Mouse (Mus musculus) forebrain, embryonic 12.5 days (tissue): ENCODE measurements around the gene Wdr11. TPM values are rescaled to one million over a fixed set of nuclear protein-coding genes. Genes with fewer than 3 reads are reported as not detected.

Source experiments
- ATAC-seq: fragments of 200-750 bp; cut with Nextera tagmentation; 2 replicates; pipeline ENCODE4 v1.8.0; 2017; ENCODE audit warnings: moderate TSS enrichment; ENCODE audit not compliant: low FRiP score
- H3K27ac ChIP-seq: fragments of 300-500 bp; sonication (generic); 2 replicates; pipeline ENCODE4 v1.5.1; 2016; ENCODE audit warnings: mild to moderate bottlenecking
- H3K27me3 ChIP-seq: fragments of 300-500 bp; sonication (generic); 2 replicates; pipeline ENCODE4 v1.6.1; 2016; ENCODE audit warnings: mild to moderate bottlenecking
- H3K36me3 ChIP-seq: fragments of 300-500 bp; sonication (generic); replicated peaks from 2 replicates; pipeline ENCODE4 v1.6.1; 2016; ENCODE audit warnings: mild to moderate bottlenecking
- H3K4me1 ChIP-seq: fragments of 300-500 bp; sonication (generic); 2 replicates; pipeline ENCODE4 v1.6.1; 2016
- H3K4me2 ChIP-seq: fragments of 300-500 bp; sonication (generic); 2 replicates; pipeline ENCODE4 v1.6.1; 2016; ENCODE audit warnings: mild to moderate bottlenecking, moderate library complexity
- H3K4me3 ChIP-seq: fragments of 300-500 bp; sonication (generic); replicated peaks from 2 replicates; pipeline ENCODE4 v1.5.1; 2016; ENCODE audit warnings: mild to moderate bottlenecking
- H3K9ac ChIP-seq: fragments of 300-500 bp; sonication (generic); 2 replicates; pipeline ENCODE4 v1.6.1; 2016; ENCODE audit warnings: mild to moderate bottlenecking
- H3K9me3 ChIP-seq: fragments of 300-500 bp; sonication (generic); 2 replicates; pipeline ENCODE4 v1.6.1; 2016
- WGBS: fragments of 180-500 bp; shearing (Covaris S2); methylation state at CpG from one replicate; pipeline ENCODE4 v1.1.7; 2016; 5-methylcytosine and 5-hydroxymethylcytosine counted together
- polyA plus RNA-seq: library from polyadenylated mRNA; unstranded; fragments of >200 nt; fragmentation: Nextera tagmentation; extraction: Ambion mirVana; gene quantifications from 2 replicates; pipeline ENCODE4 v1.2.1, GENCODE M21; 2016

Gene Wdr11
- polyA plus RNA-seq, 1 experiment from 2014 or later, result 41.3 TPM

GRCm38 (mm10) chr7:129657867-129658266 is 66.2 kb downstream of the Wdr11 start:
- 81% methylated on average over 8 of the region's 8 CpGs for WGBS
- H3K36me3 ChIP-seq, result no peaks in the 10 kb centered on the region
- H3K9me3 ChIP-seq, result no peaks in the 10 kb centered on the region
- H3K4me3 ChIP-seq, result no peak overlapping the region
- H3K27ac ChIP-seq, result no peak overlapping the region
- peaks cover 58% of the 10 kb centered on the region for H3K4me1 ChIP-seq
- peaks cover 32% of the 10 kb centered on the region for H3K27me3 ChIP-seq
- ATAC-seq, result no peak
- no peak overlapping the region for H3K4me2 ChIP-seq
- no peak overlapping the region for H3K9ac ChIP-seq

DNA sequence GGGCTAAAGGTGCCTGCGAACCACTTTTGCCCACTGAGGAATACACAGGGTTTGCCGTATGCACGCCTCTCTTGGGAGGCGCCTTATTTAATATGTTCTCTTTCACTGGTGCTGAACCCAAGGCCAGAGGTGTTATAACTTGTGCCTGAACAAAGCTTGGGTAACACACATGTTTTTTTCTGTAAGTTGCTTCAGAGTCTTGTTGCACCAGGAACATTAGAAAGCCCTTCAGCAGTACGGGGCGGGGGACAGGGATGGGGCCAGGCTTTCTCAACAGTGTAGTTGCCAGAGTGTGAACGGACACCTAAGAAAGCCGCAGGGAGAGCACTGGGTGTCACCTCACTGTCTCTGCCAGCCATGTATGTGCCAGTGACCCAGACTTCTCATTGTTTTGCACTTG is 68.1 kb downstream of the Wdr11 start:
- Histone ChIP-seq H3K4me1 (peaks cover 56% of the 10 kb centered on the region), H3K9me3 (no peaks in the 10 kb centered on the region), H3K4me3 (no peak overlapping the region), H3K27me3 (peaks cover 42% of the 10 kb centered on the region), H3K36me3 (no peaks in the 10 kb centered on the region), H3K9ac (no peak overlapping the region), H3K4me2 (no peak overlapping the region), H3K27ac (no peak overlapping the region)
- ATAC-seq, result no peak
- WGBS, result 83% methylated on average over 8 of the region's 8 CpGs

DNA sequence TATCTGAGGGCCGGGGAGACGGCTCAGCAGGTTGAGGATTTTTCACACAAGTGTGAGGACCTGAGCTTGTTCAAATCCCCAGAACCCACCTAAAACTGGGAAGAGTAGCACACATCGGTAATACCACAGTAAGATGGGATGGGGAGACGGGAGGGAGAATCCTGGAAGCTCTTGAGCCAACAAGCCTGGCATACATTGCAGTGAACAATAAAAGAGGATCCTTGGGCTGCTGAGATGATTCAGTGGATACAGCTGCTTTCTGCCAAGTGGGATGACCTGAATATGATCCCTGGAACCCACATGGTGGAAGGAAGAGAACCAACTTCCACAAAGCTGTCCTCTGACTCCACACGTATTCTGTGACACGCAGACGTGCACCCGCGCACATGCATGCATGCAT is 68.9 kb downstream of the Wdr11 start:
- H3K27me3 ChIP-seq, result peaks cover 48% of the 10 kb centered on the region
- H3K4me3 ChIP-seq, result no peak overlapping the region
- no peak overlapping the region for H3K9ac ChIP-seq
- no peaks in the 10 kb centered on the region for H3K9me3 ChIP-seq
- H3K4me2 ChIP-seq, result no peak overlapping the region
- WGBS, result 82% methylated on average over 9 of the region's 9 CpGs
- H3K36me3 ChIP-seq, result no peaks in the 10 kb centered on the region
- H3K27ac ChIP-seq, result no peak overlapping the region
- no peak for ATAC-seq
- H3K4me1 ChIP-seq, result peaks cover 48% of the 10 kb centered on the region

DNA sequence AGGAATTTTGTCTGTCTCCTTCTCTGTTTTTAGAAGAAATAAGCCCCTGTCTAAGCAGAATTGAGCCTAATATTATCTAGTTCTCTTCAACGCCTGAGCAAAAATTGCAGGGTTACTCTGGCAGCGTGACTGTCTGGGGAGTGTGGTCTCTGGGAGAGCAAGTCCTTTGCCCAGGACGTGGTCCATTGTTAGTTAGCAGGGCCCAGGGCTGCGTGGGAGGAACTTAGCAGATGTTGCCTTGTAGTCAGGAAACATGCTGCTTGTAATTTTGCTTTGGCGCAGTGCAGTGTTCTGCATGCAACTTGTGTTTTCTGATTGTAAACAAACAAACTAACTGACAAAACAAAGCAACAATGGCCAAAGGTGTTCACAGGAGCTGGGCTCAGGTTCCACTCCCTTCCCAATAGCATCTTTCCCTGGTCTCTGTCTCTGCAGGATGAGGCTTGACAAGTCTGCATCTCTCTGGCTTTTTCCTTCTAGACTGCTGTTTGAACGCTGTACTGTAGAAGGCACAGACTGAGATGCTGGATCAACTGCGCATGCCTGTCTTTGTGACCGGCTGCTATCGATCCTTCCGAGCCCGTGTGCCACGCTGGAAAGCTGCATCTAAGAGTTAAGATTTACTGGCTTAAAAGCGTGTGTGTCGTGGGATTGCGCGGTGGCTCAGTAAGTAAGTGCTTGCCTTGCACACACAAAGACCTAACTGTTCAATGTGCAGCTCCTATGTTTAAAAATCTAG is 70.6 kb downstream of the Wdr11 start:
- ATAC-seq, result no peak
- Histone ChIP-seq H3K4me3 (no peak overlapping the region), H3K9me3 (no peaks in the 10 kb centered on the region), H3K27me3 (peaks cover 50% of the 10 kb centered on the region), H3K36me3 (no peaks in the 10 kb centered on the region), H3K27ac (no peak overlapping the region), H3K9ac (no peak overlapping the region), H3K4me1 (peaks cover 38% of the 10 kb centered on the region), H3K4me2 (no peak overlapping the region)
- whole genome bisulfite sequencing, result 60% methylated on average over 16 of the region's 16 CpGs

DNA sequence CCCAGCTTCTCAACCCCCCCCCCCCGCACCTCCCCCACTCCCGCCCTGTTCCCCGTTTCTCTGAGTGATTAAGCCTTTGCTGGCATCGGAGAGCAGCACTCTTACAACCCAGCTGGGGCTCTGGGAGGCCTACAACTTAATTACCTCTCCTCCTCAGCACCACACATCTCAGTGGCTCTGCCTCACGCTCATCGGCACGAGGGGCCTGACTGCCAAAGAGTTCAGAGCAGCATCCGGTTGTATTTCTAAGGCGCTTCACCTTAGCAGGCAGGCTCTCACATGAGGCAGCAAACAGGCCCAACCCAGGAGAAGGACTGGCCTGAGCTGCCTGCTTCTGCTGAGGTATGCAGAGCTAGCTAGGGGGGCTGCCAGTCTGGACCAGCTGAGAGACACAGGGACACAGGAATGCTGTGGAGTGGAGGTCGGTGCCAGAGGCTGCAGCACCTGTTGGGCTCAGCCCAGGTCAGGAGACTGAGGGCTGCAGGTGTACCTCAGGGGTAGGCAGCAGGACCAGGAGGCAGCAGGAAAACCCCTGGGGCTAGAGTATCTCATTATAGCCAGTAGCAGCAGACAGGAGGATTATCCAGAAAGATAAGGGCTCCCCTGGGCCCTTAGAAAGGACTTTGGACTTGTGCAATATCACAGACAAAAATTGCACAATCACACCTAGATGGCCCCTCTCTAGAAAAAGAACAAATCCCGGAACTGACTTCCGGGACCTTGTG is 72.3 kb downstream of the Wdr11 start:
- H3K27ac ChIP-seq, result 0 out of 2 replicates have a peak overlapping the region, but pooled peaks have one; percentile 42
- no peaks in the 10 kb centered on the region for H3K36me3 ChIP-seq
- 23% methylated on average over 11 of the region's 12 CpGs for WGBS
- H3K4me2 ChIP-seq, result no peak overlapping the region
- no peak overlapping the region for H3K4me3 ChIP-seq
- peaks cover 36% of the 10 kb centered on the region; the same call in 1 of the 2 replicates for H3K27me3 ChIP-seq
- peaks cover 34% of the 10 kb centered on the region for H3K4me1 ChIP-seq
- no peaks in the 10 kb centered on the region for H3K9me3 ChIP-seq
- peak; percentile 58; the same call in 1 of the 2 replicates for ATAC-seq
- no peak overlapping the region for H3K9ac ChIP-seq

DNA sequence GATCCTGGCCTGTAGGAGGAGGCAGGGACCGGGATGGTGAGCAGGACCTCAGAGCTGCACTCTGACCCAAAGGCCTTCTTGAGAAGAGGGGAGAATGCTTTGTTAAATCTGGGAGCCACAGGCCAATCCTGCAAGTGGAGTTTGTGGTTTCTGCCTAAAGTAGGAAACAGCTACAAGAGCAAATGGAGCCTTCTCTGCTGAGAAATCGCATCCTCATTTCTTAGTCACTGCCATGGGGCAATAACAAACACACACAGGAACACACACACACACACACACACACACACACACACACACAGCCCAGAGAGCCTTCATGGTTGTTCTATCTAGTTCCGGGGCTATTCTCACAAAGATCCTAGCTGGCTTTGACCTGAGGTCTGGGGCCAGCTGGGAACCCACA is 73.7 kb downstream of the Wdr11 start:
- 83% methylated on average over 3 of the region's 3 CpGs for WGBS
- H3K9me3 ChIP-seq, result no peaks in the 10 kb centered on the region
- H3K4me1 ChIP-seq, result peaks cover 25% of the 10 kb centered on the region
- no peak overlapping the region for H3K27ac ChIP-seq
- no peak overlapping the region for H3K4me2 ChIP-seq
- ATAC-seq, result no peak
- H3K36me3 ChIP-seq, result no peaks in the 10 kb centered on the region
- no peak overlapping the region for H3K9ac ChIP-seq
- H3K4me3 ChIP-seq, result no peak overlapping the region
- H3K27me3 ChIP-seq, result peaks cover 37% of the 10 kb centered on the region

DNA sequence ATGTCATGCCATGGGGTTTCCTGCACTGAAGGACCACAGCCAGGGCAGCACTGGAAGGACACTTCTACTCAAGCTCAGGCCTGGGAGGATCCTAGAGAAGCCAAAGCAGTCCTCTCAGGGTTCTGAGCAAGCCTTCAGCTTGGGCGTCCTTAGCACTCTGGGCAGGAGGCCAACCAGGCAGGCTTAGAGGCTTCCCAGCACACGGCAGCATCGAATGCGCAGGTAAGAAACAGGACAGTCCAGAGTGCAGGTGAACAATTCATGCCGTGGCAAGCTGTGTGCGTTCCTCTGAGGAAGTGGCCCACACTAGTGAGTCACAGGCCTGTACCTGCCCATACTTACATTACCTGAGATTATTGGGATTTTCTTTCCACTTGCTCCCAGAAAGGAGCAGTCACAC is 74.3 kb downstream of the Wdr11 start:
- H3K4me1 ChIP-seq, result peaks cover 23% of the 10 kb centered on the region
- no peak for ATAC-seq
- no peak overlapping the region for H3K27ac ChIP-seq
- peaks cover 41% of the 10 kb centered on the region for H3K27me3 ChIP-seq
- H3K9ac ChIP-seq, result no peak overlapping the region
- no peak overlapping the region for H3K4me2 ChIP-seq
- no peaks in the 10 kb centered on the region for H3K36me3 ChIP-seq
- no peak overlapping the region for H3K4me3 ChIP-seq
- no peaks in the 10 kb centered on the region for H3K9me3 ChIP-seq
- WGBS, result 85% methylated on average over 6 of the region's 6 CpGs

GRCm38 (mm10) chr7:129666526-129666925 is 74.9 kb downstream of the Wdr11 start:
- Histone ChIP-seq H3K4me2 (no peak overlapping the region), H3K36me3 (no peaks in the 10 kb centered on the region), H3K27me3 (peaks cover 47% of the 10 kb centered on the region), H3K4me3 (no peak overlapping the region), H3K4me1 (peaks cover 23% of the 10 kb centered on the region), H3K9ac (no peak overlapping the region), H3K9me3 (no peaks in the 10 kb centered on the region), H3K27ac (no peak overlapping the region)
- no peak for ATAC-seq
- 67% methylated on average over 2 of the region's 2 CpGs for WGBS

- Histone ChIP-seq H3K27ac (no peak overlapping the region), H3K9me3 (no peaks in the 10 kb centered on the region), H3K4me2 (no peak overlapping the region), H3K4me1 (peaks cover 12% of the 10 kb centered on the region), H3K4me3 (no peak overlapping the region), H3K27me3 (peaks cover 48% of the 10 kb centered on the region), H3K9ac (no peak overlapping the region), H3K36me3 (no peaks in the 10 kb centered on the region)
- no peak for ATAC-seq
- 89% methylated on average over 10 of the region's 10 CpGs for WGBS
These were observed 78.6 kb downstream of the Wdr11 start for GRCm38 (mm10) chr7:129670280-129670679.

DNA sequence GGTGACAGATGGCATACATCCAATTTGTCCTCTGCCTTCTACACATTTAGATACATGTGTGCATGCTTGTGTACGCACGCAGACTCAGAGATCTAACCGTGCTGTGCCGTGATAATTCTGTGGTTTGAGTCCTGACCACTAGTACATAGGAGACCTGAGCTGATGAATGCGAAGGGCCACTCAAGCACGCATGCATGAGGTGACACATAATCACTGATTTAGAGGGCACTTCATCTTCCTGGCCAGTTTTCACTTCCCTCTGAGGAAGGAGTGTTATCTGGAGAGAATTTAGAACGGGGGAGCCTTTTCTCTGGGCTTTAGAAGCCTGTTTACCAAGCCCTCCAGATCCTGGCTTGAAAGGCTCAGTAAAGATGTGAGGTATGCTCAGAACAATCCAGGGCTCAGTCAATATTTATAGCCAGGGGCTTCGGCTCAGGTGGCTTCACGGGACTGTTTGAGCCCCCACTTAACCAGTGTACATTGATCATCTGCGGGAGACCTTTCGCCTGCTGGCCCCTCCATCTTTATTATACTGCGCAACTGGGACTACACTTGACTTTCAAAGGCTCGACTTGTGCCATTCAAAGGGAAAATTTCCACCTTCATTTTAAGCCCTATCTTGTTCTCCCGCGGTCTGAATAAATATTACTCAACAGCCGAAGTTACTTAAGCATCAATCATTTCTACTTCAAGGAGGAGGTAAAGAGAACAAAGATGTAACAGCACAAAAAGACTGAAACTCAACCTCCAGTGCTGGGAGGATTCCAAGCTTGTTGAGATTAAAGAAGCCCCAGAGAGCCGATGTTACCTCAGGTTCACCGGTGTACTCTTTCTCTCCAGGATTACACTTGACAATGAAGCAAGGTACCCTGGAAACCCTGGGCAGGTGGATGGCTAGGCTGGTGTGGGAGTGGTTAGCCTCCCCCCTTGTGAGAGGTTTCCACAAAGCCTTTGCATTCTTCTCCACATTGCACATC is 80.3 kb downstream of the Wdr11 start:
- Histone ChIP-seq H3K27ac (no peak overlapping the region), H3K9ac (no peak overlapping the region), H3K4me2 (no peak overlapping the region), H3K4me1 (peaks cover 12% of the 10 kb centered on the region), H3K9me3 (no peaks in the 10 kb centered on the region), H3K4me3 (no peak overlapping the region), H3K36me3 (no peaks in the 10 kb centered on the region), H3K27me3 (peaks cover 46% of the 10 kb centered on the region)
- ATAC-seq, result no peak
- 86% methylated on average over 18 of the region's 18 CpGs for WGBS

GRCm38 (mm10) chr7:129673776-129674175 is 82.1 kb downstream of the Wdr11 start:
- Histone ChIP-seq H3K27ac (no peak overlapping the region), H3K27me3 (peaks cover 42% of the 10 kb centered on the region), H3K9me3 (no peaks in the 10 kb centered on the region), H3K9ac (no peak overlapping the region), H3K36me3 (no peaks in the 10 kb centered on the region), H3K4me3 (no peak overlapping the region), H3K4me1 (peaks cover 16% of the 10 kb centered on the region), H3K4me2 (no peak overlapping the region)
- ATAC-seq, result peak; percentile 30; the same call in 1 of the 2 replicates
- 41% methylated on average over 9 of the region's 9 CpGs for WGBS

DNA sequence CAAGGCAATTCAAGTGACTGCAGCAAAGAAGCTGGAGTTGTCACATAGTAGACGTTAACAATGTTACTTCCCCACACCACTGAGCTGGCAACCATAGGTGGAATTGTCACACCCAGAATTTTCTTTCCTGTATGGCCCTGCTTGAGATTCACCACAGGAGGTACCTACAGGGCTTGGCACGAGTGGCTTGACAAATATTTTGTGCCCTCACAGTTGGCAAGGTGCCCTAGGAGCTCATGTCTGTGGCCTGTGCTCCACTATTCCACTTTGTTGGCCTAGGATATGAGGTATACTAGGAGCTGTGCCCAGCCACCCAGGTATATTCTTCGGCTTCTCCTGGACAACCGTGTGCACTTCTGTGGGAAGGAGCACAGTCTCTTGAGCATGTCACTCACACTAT is 82.9 kb downstream of the Wdr11 start:
- 83% methylated on average over 4 of the region's 4 CpGs for WGBS
- H3K4me2 ChIP-seq, result no peak overlapping the region
- H3K27ac ChIP-seq, result no peak overlapping the region
- no peak for ATAC-seq
- H3K36me3 ChIP-seq, result no peaks in the 10 kb centered on the region
- H3K4me3 ChIP-seq, result no peak overlapping the region
- peaks cover 16% of the 10 kb centered on the region for H3K4me1 ChIP-seq
- no peaks in the 10 kb centered on the region for H3K9me3 ChIP-seq
- H3K9ac ChIP-seq, result no peak overlapping the region
- H3K27me3 ChIP-seq, result peaks cover 42% of the 10 kb centered on the region
